Mouse (Mus musculus): ENCODE data around the gene Vps8.

Gene Vps8

GRCm38 (mm10) chr16:21563322-21563721 is 140.4 kb downstream of the Vps8 start:
- DNase-seq = no peak

GRCm38 (mm10) chr16:21567093-21567492 is 144.2 kb downstream of the Vps8 start:
- DNase-seq = no peak

- no peak for DNase-seq
Observed at GRCm38 (mm10) chr16:21569952-21570351, 147.0 kb downstream of the Vps8 start.

- DNase-seq = no peak
Observed at GRCm38 (mm10) chr16:21570786-21571185, 147.9 kb downstream of the Vps8 start.

- no peak for DNase-seq
Observed at GRCm38 (mm10) chr16:21576000-21576420, 153.1 kb downstream of the Vps8 start.

GRCm38 (mm10) chr16:21589110-21589509 is 166.2 kb downstream of the Vps8 start:
- no peak for DNase-seq

- peak; percentile 25 to 29 for DNase-seq
Observed at GRCm38 (mm10) chr16:21590806-21591205, 167.9 kb downstream of the Vps8 start.

- DNase-seq = no peak
Observed at GRCm38 (mm10) chr16:21591511-21591910, 168.6 kb downstream of the Vps8 start.

- no peak for DNase-seq
Observed at GRCm38 (mm10) chr16:21595539-21595938, 172.6 kb downstream of the Vps8 start.

GRCm38 (mm10) chr16:21604354-21604753 is 181.4 kb downstream of the Vps8 start:
- no peak for DNase-seq

GRCm38 (mm10) chr16:21606249-21607020 is 183.5 kb downstream of the Vps8 start:
- DNase-seq = no peak

GRCm38 (mm10) chr16:21607021-21607650 is 184.2 kb downstream of the Vps8 start:
- no peak for DNase-seq

GRCm38 (mm10) chr16:21607651-21608040 is 184.7 kb downstream of the Vps8 start:
- no peak for DNase-seq

- DNase-seq = no peak
Observed at GRCm38 (mm10) chr16:21608176-21608865, 185.4 kb downstream of the Vps8 start.

GRCm38 (mm10) chr16:21610473-21610872 is 187.6 kb downstream of the Vps8 start:
- DNase-seq = no peak

- DNase-seq = peak; percentile 30 to 33
Observed at GRCm38 (mm10) chr16:21615802-21616201, 192.9 kb downstream of the Vps8 start.

- no peak for DNase-seq
Observed at GRCm38 (mm10) chr16:21620630-21621029, 197.7 kb downstream of the Vps8 start.

GRCm38 (mm10) chr16:21625784-21626634 is 203.1 kb downstream of the Vps8 start:
- peak in 1 of 2 experiments; percentile 11 for DNase-seq

- no peak for DNase-seq
Observed at GRCm38 (mm10) chr16:21627248-21627647, 204.3 kb downstream of the Vps8 start.

- no peak for DNase-seq
Observed at GRCm38 (mm10) chr16:21628061-21628591, 205.2 kb downstream of the Vps8 start.

GRCm38 (mm10) chr16:21630614-21631013 is 207.7 kb downstream of the Vps8 start:
- DNase-seq = peak; percentile 20 to 26

GRCm38 (mm10) chr16:21631815-21632222 is 208.9 kb downstream of the Vps8 start:
- DNase-seq = peak; percentile 14 to 25

Data from B cell, adult 2 months (primary cell).